Mouse (Mus musculus) forebrain, postnatal 0 days (tissue): Measurements from ENCODE around the gene Hdgfl3. TPM values are rescaled to one million over a fixed set of nuclear protein-coding genes. Genes with fewer than 3 reads are reported as not detected.
A peak's percentile ranks its signal among the peaks of the same experiment; 100 is the strongest.

Experiments
- ATAC-seq: fragments of 200-750 bp; cut with Nextera tagmentation; 2 replicates; pipeline ENCODE4 v1.8.0; 2017; ENCODE audit warnings: mild to moderate bottlenecking, moderate library complexity
- DNase-seq: peaks from one replicate; pipeline ENCODE4 v3.0.0-alpha.2; 2015
- H3K27ac ChIP-seq: fragments of 300-500 bp; sonication (generic); 2 replicates; pipeline ENCODE4 v1.5.1; 2014; ENCODE audit warnings: low read depth, mild to moderate bottlenecking, antibody characterized with exemption, low read length, moderate library complexity, mixed read lengths
- H3K27me3 ChIP-seq: fragments of 300-500 bp; sonication (generic); 2 replicates; pipeline ENCODE4 v1.6.1; 2014; ENCODE audit warnings: mild to moderate bottlenecking, low read length, mixed read lengths; ENCODE audit not compliant: insufficient read depth
- H3K36me3 ChIP-seq: fragments of 300-500 bp; sonication (generic); 2 replicates; pipeline ENCODE4 v1.6.1; 2014; ENCODE audit warnings: mild to moderate bottlenecking, moderate library complexity; ENCODE audit not compliant: insufficient read depth
- H3K4me1 ChIP-seq: fragments of 300-500 bp; sonication (generic); 2 replicates; pipeline ENCODE4 v1.6.1; 2014; ENCODE audit warnings: antibody characterized with exemption; ENCODE audit not compliant: insufficient read depth
- H3K4me2 ChIP-seq: fragments of 300-500 bp; sonication (generic); 2 replicates; pipeline ENCODE4 v1.6.1; 2014; ENCODE audit warnings: low read depth, mild to moderate bottlenecking, moderate library complexity
- H3K4me3 ChIP-seq: fragments of 300-500 bp; sonication (generic); 2 replicates; pipeline ENCODE4 v1.5.1; 2014; ENCODE audit warnings: low read depth, low read length, mixed read lengths
- H3K9ac ChIP-seq: fragments of 300-500 bp; sonication (generic); 2 replicates; pipeline ENCODE4 v1.6.1; 2014; ENCODE audit warnings: mild to moderate bottlenecking
- H3K9me3 ChIP-seq: fragments of 300-500 bp; sonication (generic); 2 replicates; pipeline ENCODE4 v1.6.1; 2016; ENCODE audit warnings: low read length
- CTCF ChIP-seq: sonication (generic); IDR thresholded peaks from 2 replicates; pipeline ENCODE4 v1.5.1; 2016; ENCODE audit warnings: antibody characterized with exemption, control low read depth, low read depth
- WGBS: fragments of 180-500 bp; shearing (Covaris S2); extraction: QIAGEN DNeasy Blood & Tissue Kit; methylation state at CpG from one replicate; pipeline ENCODE4 v1.1.7; 2014; 5-methylcytosine and 5-hydroxymethylcytosine counted together
- polyA plus RNA-seq: library from polyadenylated mRNA; unstranded; fragments of >200 nt; fragmentation: Nextera tagmentation; extraction: Ambion mirVana; gene quantifications from 2 replicates; pipeline ENCODE4 v1.2.1, GENCODE M21; 2015
- total RNA-seq: library from RNA; depleted of rRNA; stranded (reverse); fragments of >200 nt; gene quantifications from 2 replicates; pipeline ENCODE4 v1.2.3, GENCODE M21; 2014

Gene Hdgfl3
- total and polyA plus RNA-seq, 2 experiments from 2014 or later, result 62.5 to 191 TPM

DNA sequence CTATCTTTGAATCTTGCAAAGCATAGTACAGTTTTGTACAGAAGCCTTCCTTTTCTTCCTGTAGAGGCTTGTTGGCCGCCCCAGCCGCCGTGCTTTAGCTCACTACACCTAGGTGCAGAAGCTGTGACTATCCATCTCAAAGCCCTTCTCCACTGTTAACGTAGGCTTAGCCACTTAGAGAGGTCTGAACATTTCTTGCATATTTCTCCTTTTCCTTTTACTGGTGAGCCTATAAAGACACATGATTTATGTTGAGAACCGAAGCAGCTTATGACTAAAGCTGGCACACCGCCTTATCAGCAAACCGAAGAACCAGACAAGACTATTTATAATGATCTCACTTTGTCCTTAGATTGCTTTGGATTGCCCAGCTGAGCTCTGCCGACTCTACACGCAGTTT is 58.9 kb downstream of the Hdgfl3 start:
- Histone ChIP-seq H3K9ac (no peak overlapping the region), H3K27me3 (no peaks in the 10 kb centered on the region), H3K4me1 (no peaks in the 10 kb centered on the region), H3K27ac (no peak overlapping the region), H3K4me2 (no peak overlapping the region), H3K9me3 (no peaks in the 10 kb centered on the region), H3K4me3 (no peak overlapping the region), H3K36me3 (peaks cover 3% of the 10 kb centered on the region; the same call in 1 of the 2 replicates)
- ATAC-seq, result no peak
- WGBS, result 81% methylated on average over 9 of the region's 9 CpGs
- TF ChIP-seq CTCF, result no peak
- peak; percentile 50 for DNase-seq

GRCm38 (mm10) chr7:81874636-81875035 is 59.6 kb downstream of the Hdgfl3 start:
- Histone ChIP-seq H3K9me3 (no peaks in the 10 kb centered on the region), H3K27me3 (no peaks in the 10 kb centered on the region), H3K27ac (no peak overlapping the region), H3K4me1 (no peaks in the 10 kb centered on the region), H3K4me2 (no peak overlapping the region), H3K36me3 (peaks cover 3% of the 10 kb centered on the region; the same call in 1 of the 2 replicates), H3K4me3 (no peak overlapping the region), H3K9ac (no peak overlapping the region)
- WGBS, result 55% methylated on average over 6 of the region's 6 CpGs
- ATAC-seq (no peak), DNase-seq (no peak)
- TF ChIP-seq CTCF, result no peak

DNA sequence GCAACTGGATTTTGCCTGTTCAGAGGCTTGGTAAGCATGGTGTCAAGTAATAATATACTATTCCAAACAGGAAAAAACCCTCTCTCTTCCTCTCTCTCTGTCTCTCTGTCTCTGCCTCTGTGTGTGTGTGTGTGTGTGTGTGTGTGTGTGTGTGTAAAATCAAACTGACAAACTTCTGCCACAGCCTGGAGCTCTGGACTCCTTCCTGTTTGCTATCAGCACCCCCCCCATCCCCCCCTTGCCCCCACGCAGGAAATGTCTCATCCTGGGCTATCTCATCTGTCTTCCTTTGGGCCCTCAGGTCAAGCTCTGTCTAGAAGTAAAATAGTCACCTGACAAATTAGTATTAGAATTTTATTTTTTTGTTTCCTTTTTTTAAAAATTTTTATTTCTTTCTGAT is 60.5 kb downstream of the Hdgfl3 start:
- ATAC-seq, result no peak
- Histone ChIP-seq H3K4me3 (no peak overlapping the region), H3K4me1 (no peaks in the 10 kb centered on the region), H3K36me3 (peaks cover 3% of the 10 kb centered on the region; the same call in 1 of the 2 replicates), H3K4me2 (no peak overlapping the region), H3K27me3 (no peaks in the 10 kb centered on the region), H3K9ac (no peak overlapping the region), H3K27ac (no peak overlapping the region), H3K9me3 (no peaks in the 10 kb centered on the region)
- WGBS, result 77% methylated on average over 1 of the region's 1 CpGs
- TF ChIP-seq CTCF, result no peak
- DNase-seq, result no peak

GRCm38 (mm10) chr7:81872493-81873013 is 61.7 kb downstream of the Hdgfl3 start:
- ATAC-seq (no peak), DNase-seq (no peak)
- Histone ChIP-seq H3K4me3 (no peak overlapping the region), H3K9ac (no peak overlapping the region), H3K27me3 (no peaks in the 10 kb centered on the region), H3K36me3 (0 out of 2 replicates have a peak, but pooled peaks cover 1% of the 10 kb centered on the region), H3K9me3 (no peaks in the 10 kb centered on the region), H3K4me2 (no peak overlapping the region), H3K4me1 (no peaks in the 10 kb centered on the region), H3K27ac (no peak overlapping the region)
- 85% methylated on average over 13 of the region's 13 CpGs for WGBS
- TF ChIP-seq CTCF, result no peak

GRCm38 (mm10) chr7:81868158-81868557 is 66.1 kb downstream of the Hdgfl3 start:
- Histone ChIP-seq H3K27me3 (no peaks in the 10 kb centered on the region), H3K27ac (no peak overlapping the region), H3K36me3 (no peaks in the 10 kb centered on the region), H3K4me3 (no peak overlapping the region), H3K9me3 (no peaks in the 10 kb centered on the region), H3K9ac (no peak overlapping the region), H3K4me1 (no peaks in the 10 kb centered on the region), H3K4me2 (no peak overlapping the region)
- ATAC-seq, result peak; percentile 91
- peak; percentile 84 for DNase-seq
- WGBS, result 12% methylated on average over 6 of the region's 6 CpGs
- TF ChIP-seq CTCF, result peak; percentile 85

- no peak for DNase-seq
- Histone ChIP-seq H3K9me3 (no peaks in the 10 kb centered on the region), H3K27ac (no peak overlapping the region), H3K36me3 (no peaks in the 10 kb centered on the region), H3K4me2 (no peak overlapping the region), H3K4me3 (no peak overlapping the region), H3K4me1 (no peaks in the 10 kb centered on the region), H3K9ac (no peak overlapping the region), H3K27me3 (no peaks in the 10 kb centered on the region)
- no peak for ATAC-seq
- whole genome bisulfite sequencing, result 89% methylated on average over 9 of the region's 9 CpGs
- no peak for TF ChIP-seq CTCF
Measured at GRCm38 (mm10) chr7:81867231-81867930, 66.9 kb downstream of the Hdgfl3 start.

GRCm38 (mm10) chr7:81865937-81866336 is 68.3 kb downstream of the Hdgfl3 start:
- H3K36me3 ChIP-seq, result no peaks in the 10 kb centered on the region
- no peak for TF ChIP-seq CTCF
- no peaks in the 10 kb centered on the region for H3K9me3 ChIP-seq
- H3K27me3 ChIP-seq, result no peaks in the 10 kb centered on the region
- no peaks in the 10 kb centered on the region for H3K4me1 ChIP-seq
- no peak overlapping the region for H3K27ac ChIP-seq
- no peak overlapping the region for H3K4me3 ChIP-seq
- DNase-seq (no peak), ATAC-seq (no peak)
- H3K9ac ChIP-seq, result no peak overlapping the region
- WGBS, result 97% methylated on average over 6 of the region's 6 CpGs
- no peak overlapping the region for H3K4me2 ChIP-seq
